Mouse (Mus musculus) MEL (cell line): ENCODE measurements around the gene Smn1. TPM values are rescaled to one million over a fixed set of nuclear protein-coding genes. Genes with fewer than 3 reads are reported as not detected.
A peak's percentile ranks its signal among the peaks of the same experiment; 100 is the strongest.

Experiments used
- DNase-seq: peaks from one replicate; pipeline ENCODE4 v3.0.0; 2011; ENCODE audit warnings: low read depth, low spot score
- H3K27ac ChIP-seq: 2 replicates; pipeline ENCODE4 v1.5.1; 2012; ENCODE audit warnings: low read depth, mild to moderate bottlenecking, control low read depth, low read length, moderate library complexity; ENCODE audit not compliant: control insufficient read depth
- H3K27me3 ChIP-seq, 2 experiments: fragments of 150-350 bp in 1 of 2; sonication (generic) in 1 of 2; 2 replicates each; pipeline ENCODE4 v1.6.1; 2012; ENCODE audit warnings: low read length in 2 of 2, mild to moderate bottlenecking in 2 of 2, improper control_type of control experiment in 1 of 2, moderate library complexity in 1 of 2; ENCODE audit not compliant: insufficient read depth in 2 of 2, control insufficient read depth in 1 of 2
- H3K36me3 ChIP-seq, 2 experiments: 2 replicates each; pipeline ENCODE4 v1.6.1; 2012 to 2014; ENCODE audit warnings: low read length in 2 of 2, improper control_type of control experiment in 1 of 2, inconsistent platforms in 1 of 2, mild to moderate bottlenecking in 1 of 2; ENCODE audit not compliant: insufficient read depth in 2 of 2, control insufficient read depth in 1 of 2
- H3K4me1 ChIP-seq, 2 experiments: fragments of 150-350 bp in 1 of 2; sonication (generic) in 1 of 2; 2 replicates each; pipeline ENCODE4 v1.6.1; 2012; ENCODE audit warnings: low read length in 2 of 2, improper control_type of control experiment in 1 of 2, mild to moderate bottlenecking in 1 of 2; ENCODE audit not compliant: insufficient read depth in 2 of 2, control insufficient read depth in 1 of 2
- H3K4me3 ChIP-seq, 2 experiments: fragments of 150-350 bp in 1 of 2; sonication (generic) in 1 of 2; 2 replicates each; pipeline ENCODE4 v1.5.1; 2012; ENCODE audit warnings: low read depth in 2 of 2, low read length in 2 of 2, mild to moderate bottlenecking in 2 of 2, moderate library complexity in 2 of 2, control low read depth in 1 of 2, improper control_type of control experiment in 1 of 2; ENCODE audit not compliant: control insufficient read depth in 1 of 2, insufficient read depth in 1 of 2
- H3K79me2 ChIP-seq: 2 replicates; pipeline ENCODE4 v1.6.1; 2012; ENCODE audit warnings: mild to moderate bottlenecking, low read length, moderate library complexity; ENCODE audit not compliant: control insufficient read depth, poor library complexity, insufficient read depth
- H3K9ac ChIP-seq: 2 replicates; pipeline ENCODE4 v1.6.1; 2012; ENCODE audit warnings: low read depth, mild to moderate bottlenecking, control low read depth, low read length, moderate library complexity; ENCODE audit not compliant: control insufficient read depth, poor library complexity, severe bottlenecking
- H3K9me3 ChIP-seq: fragments of 150-350 bp; sonication (generic); replicated peaks from 2 replicates; pipeline ENCODE4 v1.6.1; 2012; ENCODE audit warnings: mild to moderate bottlenecking, low read length, improper control_type of control experiment, moderate library complexity; ENCODE audit not compliant: insufficient read depth
- CHD2 ChIP-seq: IDR thresholded peaks from 2 replicates; pipeline ENCODE4 v1.6.1; 2011; ENCODE audit warnings: low read length, improper control_type of control experiment
- ELF1 ChIP-seq: IDR thresholded peaks from 2 replicates; pipeline ENCODE4 v1.6.1; 2014; ENCODE audit warnings: low read depth, mild to moderate bottlenecking, inconsistent platforms, low read length, improper control_type of control experiment, moderate library complexity
- EP300 ChIP-seq, 2 experiments: IDR thresholded peaks; 2 replicates each; pipeline ENCODE4 v1.6.1; 2011; ENCODE audit warnings: improper control_type of control experiment in 2 of 2, low read length in 2 of 2, low read depth in 1 of 2, mild to moderate bottlenecking in 1 of 2
- ETS1 ChIP-seq: IDR thresholded peaks from 2 replicates; pipeline ENCODE4 v1.6.1; 2012; ENCODE audit warnings: low read depth, mild to moderate bottlenecking, inconsistent platforms, low read length, improper control_type of control experiment, moderate library complexity
- GATA1 ChIP-seq: IDR thresholded peaks from 2 replicates; pipeline ENCODE4 v1.6.1; 2011; ENCODE audit warnings: low read depth, low read length, improper control_type of control experiment
- HCFC1 ChIP-seq: IDR thresholded peaks from 2 replicates; pipeline ENCODE4 v1.6.1; 2012; ENCODE audit warnings: low read depth, mild to moderate bottlenecking, inconsistent platforms, low read length, improper control_type of control experiment, moderate library complexity
- JUND ChIP-seq: IDR thresholded peaks from 2 replicates; pipeline ENCODE4 v1.6.1; 2011; ENCODE audit warnings: low read depth, mild to moderate bottlenecking, improper control_type of control experiment, low read length
- KAT2A ChIP-seq: conservative IDR thresholded peaks from 2 replicates; pipeline ENCODE4 v1.6.1; 2012; ENCODE audit warnings: low read depth, low read length, improper control_type of control experiment, inconsistent platforms
- MAFK ChIP-seq: IDR thresholded peaks from 2 replicates; pipeline ENCODE4 v1.6.1; 2011; ENCODE audit warnings: low read depth, mild to moderate bottlenecking, low read length, improper control_type of control experiment, borderline replicate concordance
- MAX ChIP-seq: IDR thresholded peaks from 2 replicates; pipeline ENCODE4 v1.6.1; 2011; ENCODE audit warnings: low read length, improper control_type of control experiment
- MAZ ChIP-seq: IDR thresholded peaks from 2 replicates; pipeline ENCODE4 v1.6.1; 2012; ENCODE audit warnings: low read depth, mild to moderate bottlenecking, inconsistent platforms, low read length, improper control_type of control experiment
- MXI1 ChIP-seq: IDR thresholded peaks from 2 replicates; pipeline ENCODE4 v1.6.1; 2011; ENCODE audit warnings: mild to moderate bottlenecking, low read depth, low read length, improper control_type of control experiment
- MYC ChIP-seq: IDR thresholded peaks from 2 replicates; pipeline ENCODE4 v1.6.1; 2011; ENCODE audit warnings: low read depth, mild to moderate bottlenecking, low read length, improper control_type of control experiment, moderate library complexity
- NELFE ChIP-seq: IDR thresholded peaks from 2 replicates; pipeline ENCODE4 v1.6.1; 2011; ENCODE audit warnings: low read depth, low read length, improper control_type of control experiment
- POLR2A ChIP-seq, 2 experiments: IDR thresholded peaks; 2 replicates each; pipeline ENCODE4 v1.6.1; 2011 to 2012; ENCODE audit warnings: low read length in 2 of 2, mild to moderate bottlenecking in 2 of 2, control low read depth in 1 of 2, improper control_type of control experiment in 1 of 2, low read depth in 1 of 2, moderate library complexity in 1 of 2; ENCODE audit not compliant: control insufficient read depth in 1 of 2, insufficient read depth in 1 of 2, poor library complexity in 1 of 2
- POLR2AphosphoS5 ChIP-seq: IDR thresholded peaks from 2 replicates; pipeline ENCODE4 v1.6.1; 2012; ENCODE audit warnings: low read depth, borderline replicate concordance, mild to moderate bottlenecking, inconsistent platforms, low read length, moderate library complexity, mixed read lengths
- RAD21 ChIP-seq: IDR thresholded peaks from 2 replicates; pipeline ENCODE4 v1.6.1; 2011; ENCODE audit warnings: mild to moderate bottlenecking, low read depth, low read length, improper control_type of control experiment
- RCOR1 ChIP-seq: IDR thresholded peaks from 2 replicates; pipeline ENCODE4 v1.6.1; 2012; ENCODE audit warnings: low read depth, mild to moderate bottlenecking, inconsistent platforms, low read length, improper control_type of control experiment
- SIN3A ChIP-seq: IDR thresholded peaks from 2 replicates; pipeline ENCODE4 v1.6.1; 2012; ENCODE audit warnings: low read length, improper control_type of control experiment, inconsistent platforms
- TAL1 ChIP-seq: IDR thresholded peaks from 2 replicates; pipeline ENCODE4 v1.6.1; 2012; ENCODE audit warnings: mild to moderate bottlenecking, inconsistent platforms, low read length, moderate library complexity, mixed read lengths
- TBP ChIP-seq: IDR thresholded peaks from 2 replicates; pipeline ENCODE4 v1.8.0; 2011; ENCODE audit warnings: low read depth, low read length, improper control_type of control experiment
- TCF12 ChIP-seq: IDR thresholded peaks from 2 replicates; pipeline ENCODE4 v1.6.1; 2014; ENCODE audit warnings: low read depth, mild to moderate bottlenecking, inconsistent platforms, low read length, improper control_type of control experiment, moderate library complexity
- ZC3H11A ChIP-seq: IDR thresholded peaks from 2 replicates; pipeline ENCODE4 v1.6.1; 2012; ENCODE audit warnings: low read depth, mild to moderate bottlenecking, inconsistent platforms, low read length, improper control_type of control experiment
- ZNF384 ChIP-seq: IDR thresholded peaks from 2 replicates; pipeline ENCODE4 v1.6.1; 2012; ENCODE audit warnings: low read depth, mild to moderate bottlenecking, inconsistent platforms, low read length, improper control_type of control experiment
- polyA plus RNA-seq, 2 experiments: library from polyadenylated mRNA; stranded (reverse) in 1 of 2; unstranded in 1 of 2; fragments of >175 nt in 1 of 2; fragments of >200 nt in 1 of 2; gene quantifications; 2 replicates each; pipeline versions ENCODE4 v1.2.1 to v1.2.4; 2012; ENCODE audit warnings: low replicate concordance in 2 of 2, low read depth in 1 of 2; ENCODE audit not compliant: insufficient read length in 2 of 2, insufficient read depth in 1 of 2, missing spikeins in 1 of 2
- total RNA-seq: library from RNA; depleted of rRNA; stranded (reverse); fragments of 300-350 nt; gene quantifications from 2 replicates; pipeline ENCODE4 v1.2.3, GENCODE M21; 2012; rRNA removed

Gene Smn1
- total RNA-seq: 47.5 and 49.0 TPM in 2 replicates
- polyA plus RNA-seq: 100 to 1,000 TPM in 1 of 2 experiments, not detected in 1; 124 TPM

DNA sequence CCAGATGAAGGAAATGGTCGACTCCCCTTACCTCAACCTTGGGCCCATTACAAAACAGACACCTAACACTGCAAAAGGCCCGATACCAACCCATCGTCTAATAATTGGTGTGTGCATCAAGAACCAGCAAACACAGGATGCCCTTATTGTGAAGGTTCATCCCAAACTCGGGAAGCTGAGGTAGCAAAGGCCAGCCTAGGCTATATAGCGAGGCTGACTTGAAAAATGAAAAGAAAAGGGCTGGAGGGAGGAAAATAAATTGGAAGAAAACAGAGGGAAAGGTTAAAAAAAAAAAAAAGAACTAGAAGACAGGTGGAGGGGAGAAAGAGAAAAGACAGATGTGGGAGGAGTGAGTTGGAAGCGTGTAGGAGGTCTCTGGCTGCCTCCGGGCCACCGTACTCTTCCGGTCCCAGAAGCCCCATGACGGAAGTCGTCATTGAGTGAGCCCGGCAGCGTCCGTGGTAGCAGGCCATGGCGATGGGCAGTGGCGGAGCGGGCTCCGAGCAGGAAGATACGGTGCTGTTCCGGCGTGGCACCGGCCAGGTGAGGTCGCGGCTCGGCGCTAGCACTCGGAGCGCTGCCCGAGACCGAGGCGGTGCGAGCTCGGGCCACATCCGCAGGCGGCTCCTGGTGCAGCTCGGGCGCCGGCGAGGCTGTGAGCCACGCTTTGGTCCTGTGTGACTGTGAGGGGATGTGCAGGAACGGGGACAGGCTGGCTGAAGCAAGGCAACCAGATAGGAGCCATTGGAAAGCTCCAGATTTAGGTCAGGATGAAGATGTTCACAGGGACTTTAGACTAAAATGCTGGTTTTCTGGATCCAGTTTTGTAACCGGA is at the start of gene Smn1:
Smn1 (plus strand) TSS at position 430 of the 835 bp plus-strand sequence.
- peak within 1 kb of the TSS; percentile 27; the same call in 1 of the 2 replicates for H3K27ac ChIP-seq
- peak; percentile 80 for TF ChIP-seq MAX
- TF ChIP-seq POLR2A (IDR thresholded peaks at IDR 0.05; ENCODE audit: control insufficient read depth in 1 of 2, insufficient read depth in 1 of 2, low read depth in 1 of 2, low read length in 2 of 2, poor library complexity in 1 of 2): peak; percentile 77 to 92
- no peak for TF ChIP-seq ZC3H11A
- TF ChIP-seq KAT2A: peak; percentile 94
- no peak for TF ChIP-seq MAFK
- TF ChIP-seq SIN3A: peak; percentile 98
- peak; percentile 92 for TF ChIP-seq MYC
- TF ChIP-seq HCFC1: peak; percentile 96
- TF ChIP-seq TCF12: peak; percentile 59
- peak; percentile 76 for TF ChIP-seq ELF1
- TF ChIP-seq POLR2AphosphoS5: no peak
- TF ChIP-seq MXI1: peak; percentile 93
- TF ChIP-seq RCOR1: no peak
- TF ChIP-seq NELFE: peak; percentile 89
- TF ChIP-seq RAD21: no peak
- no peak; the same call in 1 of the 2 replicates for TF ChIP-seq ETS1
- peak; percentile 66 for TF ChIP-seq ZNF384
- TF ChIP-seq TBP: peak; percentile 59; the same call in 1 of the 2 replicates
- TF ChIP-seq MAZ: 0 out of 2 replicates have a peak, but pooled peaks have one; percentile 51
- 0 out of 2 replicates have a peak, but pooled peaks have one; percentile 18 for TF ChIP-seq JUND
- peaks cover 18% of the 10 kb centered on the region for H3K79me2 ChIP-seq
- H3K9me3 ChIP-seq: no peaks in the 10 kb centered on the region
- H3K27me3 ChIP-seq: no peaks in the 10 kb centered on the region
- H3K9ac ChIP-seq: peak within 1 kb of the TSS; percentile 95
- peak within 1 kb of the TSS; percentile 92 to 98 for H3K4me3 ChIP-seq
- peaks cover 0 to 7% of the 10 kb centered on the region in 2 experiments; a peak in 3 of 4 replicates for H3K4me1 ChIP-seq
- peak; percentile 95 for DNase-seq
- peaks cover 0 to 11% of the 10 kb centered on the region in 2 experiments for H3K36me3 ChIP-seq

DNA sequence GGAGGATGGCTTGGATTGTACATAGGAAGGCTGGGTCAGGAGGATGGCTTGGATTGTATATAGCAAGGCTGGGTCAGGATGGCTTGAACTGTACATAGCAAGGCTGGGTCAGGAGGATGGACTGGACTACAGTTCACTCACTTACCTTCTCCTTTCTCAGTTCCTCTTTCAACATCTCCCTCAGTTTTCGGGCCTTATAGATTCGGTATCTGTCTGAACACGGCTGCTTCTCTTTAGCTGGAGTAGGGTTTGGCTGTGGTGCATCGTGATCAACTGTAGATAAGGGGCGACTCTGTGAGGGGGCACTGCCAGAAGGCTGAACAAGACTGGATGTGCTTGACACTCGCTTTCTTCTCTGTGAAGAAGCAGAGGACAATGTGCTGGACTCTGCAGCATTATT is 25.8 kb upstream of the Smn1 start:
- Histone ChIP-seq H3K36me3 (peaks cover 25 to 30% of the 10 kb centered on the region in 2 experiments), H3K79me2 (peaks cover 40% of the 10 kb centered on the region), H3K27me3 (no peaks in the 10 kb centered on the region), H3K4me3 (peak overlapping the region in 1 of 2 experiments; percentile 16; a peak in 1 of 4 replicates), H3K4me1 (peaks cover 19 to 24% of the 10 kb centered on the region in 2 experiments), H3K9me3 (no peaks in the 10 kb centered on the region), H3K27ac (no peak overlapping the region), H3K9ac (no peak overlapping the region)
- DNase-seq: peak; percentile 75
- TF ChIP-seq TAL1: peak; percentile 20; the same call in 1 of the 2 replicates
- peak; percentile 81 for TF ChIP-seq GATA1
- TF ChIP-seq ETS1: 0 out of 2 replicates have a peak, but pooled peaks have one; percentile 32
- TF ChIP-seq TCF12: peak; percentile 51
- peak; percentile 50; the same call in 1 of the 2 replicates for TF ChIP-seq SIN3A
- no peak for TF ChIP-seq ZNF384
- no peak for TF ChIP-seq ELF1
- peak; percentile 59 to 77 for TF ChIP-seq EP300 (IDR thresholded peaks at IDR 0.05; ENCODE audit: low read depth in 1 of 2, low read length in 2 of 2)
- no peak for TF ChIP-seq CHD2
- peak; percentile 64; the same call in 1 of the 2 replicates for TF ChIP-seq MAZ
- TF ChIP-seq MXI1: peak; percentile 51; the same call in 1 of the 2 replicates
